Mouse (Mus musculus): Measurements from ENCODE around the gene Ccnj.

DNA sequence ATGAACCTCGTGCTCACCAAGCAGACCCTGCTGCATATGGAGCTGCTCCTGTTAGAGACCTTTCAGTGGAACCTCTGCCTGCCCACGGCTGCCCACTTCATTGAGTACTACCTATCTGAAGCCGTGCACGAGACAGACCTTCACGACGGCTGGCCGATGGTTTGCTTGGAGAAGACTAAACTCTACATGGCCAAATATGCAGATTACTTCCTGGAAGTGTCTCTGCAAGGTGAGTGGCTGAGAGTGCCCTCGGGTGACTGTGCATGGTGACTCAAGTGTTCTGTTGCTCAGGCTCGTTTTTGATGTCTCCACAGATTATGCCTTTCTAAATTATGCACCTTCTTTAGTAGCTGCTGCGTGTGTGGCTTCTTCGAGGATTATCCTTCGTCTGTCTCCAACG, 13.7 kb downstream of the Ccnj start:
- TF ChIP-seq CTCF (IDR thresholded peaks at IDR 0.05; ENCODE audit: low read depth, low read length) (no peak), POLR2A (IDR thresholded peaks at IDR 0.05; ENCODE audit: extremely low read depth, insufficient read depth, low read length) (no peak)
